Comparison of ENCODE assay signal across 16 mouse cellular contexts in the genomic region with DNA sequence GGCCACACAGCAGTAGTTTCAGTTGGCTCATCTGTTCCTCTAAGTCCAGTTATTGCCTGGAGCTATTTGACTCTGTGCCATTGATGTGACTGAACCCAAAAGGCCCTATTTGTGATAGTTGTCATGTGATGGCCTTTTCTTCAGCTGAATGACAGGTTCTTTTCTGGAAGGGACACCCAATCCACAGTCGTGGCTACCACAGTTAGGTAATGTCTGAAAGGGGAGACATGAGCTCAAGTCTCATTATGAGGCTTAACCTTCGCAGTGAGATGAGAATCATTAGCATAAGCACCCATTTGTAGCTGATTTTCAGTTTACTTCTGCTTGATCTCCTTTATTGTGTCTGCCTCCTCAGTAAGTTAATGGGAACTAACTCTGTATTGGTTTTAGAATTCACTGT.
"Had no signal": no experiment of that assay in that cellular context is flagged by ENCODE, and none has a peak within 500 bp of the region (broad histone marks: within the 10 kb centered on the region; RNA-seq: fewer than 3 reads in every experiment).

No protein-coding gene starts in this region.

- H3K4me1 ChIP-seq: limb, embryonic 10.5 days; liver, embryonic 12.5 days; liver, embryonic 15.5 days; midbrain, embryonic 13.5 days had no signal

- H3K27ac ChIP-seq: layer of hippocampus, adult 2 months; limb, embryonic 10.5 days; limb, embryonic 13.5 days; liver, embryonic 12.5 days; liver, embryonic 15.5 days; midbrain, embryonic 13.5 days had no signal

- H3K4me3 ChIP-seq: layer of hippocampus, adult 2 months; limb, embryonic 10.5 days; limb, embryonic 13.5 days; liver, embryonic 12.5 days; liver, embryonic 15.5 days; midbrain, embryonic 13.5 days had no signal

- H3K9ac ChIP-seq: limb, embryonic 13.5 days; liver, embryonic 12.5 days; liver, embryonic 15.5 days; midbrain, embryonic 13.5 days had no signal

- DNase-seq: kidney, adult 9 months; kidney, postnatal 14 days; kidney, postnatal 4 days; layer of hippocampus, adult 9-11 months; liver; lung, adult 2 months; lung, postnatal 14 days; lung, postnatal 4 days; thymus, adult 18-20 months; thymus, postnatal 4 days had no signal

- H3K36me3 ChIP-seq: limb, embryonic 10.5 days; limb, embryonic 13.5 days; liver, embryonic 12.5 days; liver, embryonic 15.5 days; midbrain, embryonic 13.5 days had no signal

- H3K9me3 ChIP-seq: limb, embryonic 10.5 days; limb, embryonic 13.5 days; liver, embryonic 12.5 days; liver, embryonic 15.5 days; midbrain, embryonic 13.5 days had no signal

- H3K27me3 ChIP-seq: limb, embryonic 13.5 days; liver, embryonic 12.5 days; liver, embryonic 15.5 days; midbrain, embryonic 13.5 days had no signal

- ATAC-seq: liver, embryonic 12.5 days; midbrain, embryonic 13.5 days had no signal

- H3K4me2 ChIP-seq: limb, embryonic 13.5 days; liver, embryonic 12.5 days; liver, embryonic 15.5 days; midbrain, embryonic 13.5 days had no signal
